Mouse (Mus musculus) Patski (cell line): ENCODE measurements around the gene Muc5b. TPM values are rescaled to one million over a fixed set of nuclear protein-coding genes. Genes with fewer than 3 reads are reported as not detected.

Experiments
- ATAC-seq: fragments of 100-300 bp; one replicate; pipeline ENCODE4 v1.8.0; 2021
- CTCF ChIA-PET: fragments of 350-600 bp; sonication (Branson Sonifier 250); formaldehyde crosslinking; loops from one replicate; lab custom pipeline; 2022; ENCODE audit warnings: inconsistent platforms; lab: Charles Lee
- POLR2A ChIA-PET: fragments of 350-600 bp; sonication (Branson Sonifier 250); formaldehyde crosslinking; loops from one replicate; lab custom pipeline; 2022; ENCODE audit warnings: antibody characterized with exemption, inconsistent platforms; lab: Charles Lee
- DNase-seq: peaks from one replicate; pipeline ENCODE4 v3.0.0-alpha.2; 2011; ENCODE audit warnings: low read depth, low spot score
- H3K27me3 ChIP-seq: fragments of 371-371 bp; one replicate; pipeline ENCODE4 v1.5.1; 2021
- CTCF ChIP-seq: fragments of 100-300 bp; IDR thresholded peaks from one replicate; pipeline ENCODE4 v1.5.1; 2021
- in situ Hi-C: fragments of 300-500 bp; cut with MboI; formaldehyde crosslinking; loops from 3 replicates; pipeline ENCODE4 v1.11.1; 2018; ENCODE audit warnings: low pct_unique_long_range_greater_than_20kb, mixed read lengths
- polyA plus RNA-seq: library from polyadenylated mRNA; unstranded; gene quantifications from one replicate; pipeline ENCODE4 v1.2.3, GENCODE M21; 2021

The Muc5b gene
- polyA plus RNA-seq, 1 experiment from 2014 or later = not detected

GRCm38 (mm10) chr7:141823699-141824098 lies 15.2 kb upstream of the Muc5b start:
- DNase-seq = no peak
- no peak for TF ChIP-seq CTCF
- H3K27me3 ChIP-seq = no peaks in the 10 kb centered on the region
- no peak for ATAC-seq
- POLR2A ChIA-PET = no interaction called here
- in situ Hi-C loops = no loop called here
- CTCF ChIA-PET = no interaction called here

- no peak for ATAC-seq
- no peak for DNase-seq
- POLR2A ChIA-PET = no interaction called here
- H3K27me3 ChIP-seq = no peaks in the 10 kb centered on the region
- in situ Hi-C loops = no loop called here
- TF ChIP-seq CTCF = no peak
- CTCF ChIA-PET = no interaction called here
These were observed 14.5 kb upstream of the Muc5b start for GRCm38 (mm10) chr7:141824398-141824797.

- POLR2A ChIA-PET = interaction anchor here (1.0 kb wide), 1 partner anchor 18 kb away, joined by 3 read pairs; no protein-coding TSS in a partner anchor
- in situ Hi-C loops = no loop called here
- CTCF ChIA-PET = interaction anchor here (1.0 to 1.1 kb wide), 2 partner anchors 17 to 30 kb away, joined by 3 to 4 read pairs; no protein-coding TSS in a partner anchor
- peak; percentile 81 for ATAC-seq
- TF ChIP-seq CTCF = no peak
- DNase-seq = no peak
- H3K27me3 ChIP-seq = no peaks in the 10 kb centered on the region
These were observed 2.9 kb upstream of the Muc5b start for GRCm38 (mm10) chr7:141835941-141836340.

- ATAC-seq (peak; percentile 5), DNase-seq (no peak)
- in situ Hi-C loops = no loop called here
- CTCF ChIA-PET = interaction anchor here (1.0 to 1.1 kb wide), 2 partner anchors 18 to 30 kb away, joined by 3 to 4 read pairs; no protein-coding TSS in a partner anchor
- no peaks in the 10 kb centered on the region for H3K27me3 ChIP-seq
- POLR2A ChIA-PET = interaction anchor here (1.0 kb wide), 1 partner anchor 19 kb away, joined by 3 read pairs; no protein-coding TSS in a partner anchor
- no peak for TF ChIP-seq CTCF
These were observed 2.4 kb upstream of the Muc5b start for GRCm38 (mm10) chr7:141836423-141836822.

DNA sequence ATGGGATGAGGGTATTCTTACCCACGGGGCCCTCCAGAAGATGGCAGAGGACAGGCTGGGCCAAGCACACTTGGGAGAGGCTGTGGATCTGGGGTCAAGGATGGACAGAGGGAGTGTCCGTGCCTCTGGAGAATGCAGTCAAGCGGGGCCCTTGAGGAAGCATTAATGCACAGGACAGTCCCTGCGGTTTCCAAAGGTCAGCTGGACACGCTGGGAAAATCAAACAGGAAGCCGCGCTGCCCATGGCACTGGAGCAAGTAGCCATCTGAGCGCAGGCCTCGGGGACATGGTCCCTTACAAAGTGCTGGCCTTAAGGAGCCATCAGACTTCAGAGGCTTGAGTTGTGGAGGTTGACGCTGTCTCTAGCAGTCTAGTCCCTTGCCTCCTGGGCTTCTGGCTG lies 1.5 kb downstream of the Muc5b start:
- in situ Hi-C loops = no loop called here
- no peak for DNase-seq
- no peak for TF ChIP-seq CTCF
- CTCF ChIA-PET = no interaction called here
- no peak for ATAC-seq
- peaks cover 6% of the 10 kb centered on the region for H3K27me3 ChIP-seq
- POLR2A ChIA-PET = no interaction called here

- no peak for DNase-seq
- no peaks in the 10 kb centered on the region for H3K27me3 ChIP-seq
- in situ Hi-C loops = no loop called here
- ChIA-PET CTCF (no interaction called here), POLR2A (no interaction called here)
- ATAC-seq = no peak
- TF ChIP-seq CTCF = no peak
These were observed 22.2 kb downstream of the Muc5b start for GRCm38 (mm10) chr7:141861046-141861445.

GRCm38 (mm10) chr7:141869644-141870043 lies 30.8 kb downstream of the Muc5b start:
- POLR2A ChIA-PET = no interaction called here
- TF ChIP-seq CTCF = no peak
- CTCF ChIA-PET = no interaction called here
- DNase-seq (no peak), ATAC-seq (no peak)
- H3K27me3 ChIP-seq = no peaks in the 10 kb centered on the region
- in situ Hi-C loops = no loop called here

GRCm38 (mm10) chr7:141870553-141870952 lies 31.7 kb downstream of the Muc5b start:
- ChIA-PET CTCF (no interaction called here), POLR2A (no interaction called here)
- DNase-seq (no peak), ATAC-seq (no peak)
- in situ Hi-C loops = no loop called here
- H3K27me3 ChIP-seq = no peaks in the 10 kb centered on the region
- TF ChIP-seq CTCF = no peak

DNA sequence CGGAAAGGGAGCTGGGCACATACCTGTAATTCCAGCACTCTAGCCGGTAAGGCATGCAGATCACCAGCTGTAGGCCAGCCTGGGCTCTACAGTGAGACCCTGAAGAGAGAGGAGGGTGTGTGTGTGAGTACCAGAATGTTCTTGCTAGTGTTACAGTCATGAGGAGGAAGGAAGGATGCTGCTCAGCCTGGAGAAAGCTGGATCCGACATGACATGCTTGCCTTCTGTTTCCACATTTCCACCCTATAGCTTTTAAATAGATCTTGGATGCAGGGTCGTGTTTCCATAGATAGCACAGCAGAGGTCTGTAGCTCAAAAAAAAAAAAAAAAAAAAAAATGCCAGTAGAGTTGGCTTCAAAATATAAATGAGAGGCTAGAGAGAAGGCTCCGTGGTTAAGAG lies 36.0 kb downstream of the Muc5b start:
- ATAC-seq = no peak

DNA sequence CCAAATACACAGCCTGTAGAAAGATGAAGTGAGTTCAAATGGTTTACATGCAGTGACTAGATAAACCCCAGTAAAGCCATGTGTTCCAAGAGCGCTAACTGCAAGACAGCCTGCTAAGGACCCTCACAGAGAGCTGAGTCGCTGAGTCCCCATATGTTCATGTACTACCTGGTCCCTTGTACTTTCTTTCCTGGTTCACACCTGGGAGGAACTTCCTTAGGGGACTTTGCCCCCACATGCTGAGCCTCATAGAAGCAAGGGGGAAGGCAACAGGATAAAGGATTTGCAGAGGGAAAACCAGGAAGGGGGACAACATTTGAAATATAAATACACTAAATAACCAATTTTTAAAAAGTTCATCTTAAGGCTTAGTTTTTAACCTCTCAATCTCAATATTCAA lies 39.9 kb downstream of the Muc5b start:
- in situ Hi-C loops = no loop called here
- ChIA-PET CTCF (no interaction called here), POLR2A (no interaction called here)
- TF ChIP-seq CTCF = no peak
- no peak for ATAC-seq
- H3K27me3 ChIP-seq = no peaks in the 10 kb centered on the region
- DNase-seq = no peak

More for the DNA sequence above, 36.0 kb downstream of the Muc5b start:
- in situ Hi-C loops = no loop called here
- TF ChIP-seq CTCF = no peak
- CTCF ChIA-PET = interaction anchor here (2.1 kb wide), 1 partner anchor 12 kb away, joined by 6 read pairs; no protein-coding TSS in a partner anchor
- POLR2A ChIA-PET = interaction anchor here (0.7 kb wide), 1 partner anchor 36 kb away, joined by 8 read pairs; the partner anchor contains the start of gene Muc5b
- DNase-seq = no peak
- no peaks in the 10 kb centered on the region for H3K27me3 ChIP-seq

DNA sequence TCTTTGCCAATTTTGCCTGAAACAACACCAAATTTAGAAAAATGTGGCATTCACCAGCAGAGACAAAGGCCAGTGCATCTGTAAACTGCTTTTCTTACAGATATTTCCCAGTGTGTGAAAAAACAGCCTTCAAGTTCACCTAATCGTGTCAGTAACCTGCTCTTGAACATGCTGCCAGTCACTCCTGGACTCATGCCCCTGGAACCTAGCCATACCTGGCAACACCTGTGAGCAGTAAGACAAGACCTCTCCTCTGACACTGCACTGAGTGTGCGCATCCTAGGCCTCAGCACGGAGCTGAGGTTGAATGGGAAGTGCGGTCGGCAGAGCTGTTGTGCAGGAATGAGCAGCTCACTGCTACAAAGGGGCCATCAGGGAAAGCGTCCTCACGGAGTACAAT lies 53.3 kb downstream of the Muc5b start:
- DNase-seq = no peak
- CTCF ChIA-PET = interaction anchor here (1.8 kb wide), 1 partner anchor 137 kb away, joined by 5 read pairs; no protein-coding TSS in a partner anchor
- TF ChIP-seq CTCF = no peak
- no peaks in the 10 kb centered on the region for H3K27me3 ChIP-seq
- ATAC-seq = no peak
- POLR2A ChIA-PET = no interaction called here
- in situ Hi-C loops = no loop called here
